Mouse (Mus musculus) liver, embryonic 14.5 days (tissue): ENCODE results near the gene Pygl. TPM values are rescaled to one million over a fixed set of nuclear protein-coding genes. Genes with fewer than 3 reads are reported as not detected.
A peak's percentile ranks its signal among the peaks of the same experiment; 100 is the strongest.

Source experiments
- ATAC-seq: fragments of 200-750 bp; cut with Nextera tagmentation; 2 replicates; pipeline ENCODE4 v1.8.0; 2017; ENCODE audit warnings: moderate number of reproducible peaks, mild to moderate bottlenecking, moderate library complexity; ENCODE audit not compliant: insufficient read depth
- DNase-seq, 3 experiments: peaks; one replicate each; pipeline ENCODE4 v3.0.0-alpha.2; 2012 to 2013; ENCODE audit warnings: low read depth in 3 of 3, low spot score in 3 of 3
- H3K27ac ChIP-seq: fragments of 300-500 bp; sonication (generic); 2 replicates; pipeline ENCODE4 v1.5.1; 2014; ENCODE audit warnings: moderate library complexity, mild to moderate bottlenecking, control low read depth, inconsistent platforms
- H3K27me3 ChIP-seq: fragments of 300-500 bp; sonication (generic); 2 replicates; pipeline ENCODE4 v1.6.1; 2014; ENCODE audit warnings: mild to moderate bottlenecking, low read length, moderate library complexity; ENCODE audit not compliant: control insufficient read depth, insufficient read depth
- H3K36me3 ChIP-seq: fragments of 300-500 bp; sonication (generic); replicated peaks from 2 replicates; pipeline ENCODE4 v1.6.1; 2014; ENCODE audit warnings: low read depth; ENCODE audit not compliant: control insufficient read depth, insufficient read depth
- H3K4me1 ChIP-seq, 2 experiments: fragments of 200-500 bp in 1 of 2; fragments of 300-500 bp in 1 of 2; sonication (generic) in 1 of 2; replicated peaks; 2 replicates each; pipeline ENCODE4 v1.6.1; 2012 to 2014; ENCODE audit warnings: antibody characterized with exemption in 1 of 2, inconsistent platforms in 1 of 2, low read length in 1 of 2; ENCODE audit not compliant: control insufficient read depth in 2 of 2, insufficient read depth in 2 of 2
- H3K4me2 ChIP-seq: fragments of 300-500 bp; sonication (generic); 2 replicates; pipeline ENCODE4 v1.6.1; 2014; ENCODE audit warnings: low read depth, mild to moderate bottlenecking, control low read depth, moderate library complexity
- H3K4me3 ChIP-seq, 2 experiments: fragments of 200-500 bp in 1 of 2; fragments of 300-500 bp in 1 of 2; sonication (generic) in 1 of 2; 2 replicates each; pipeline ENCODE4 v1.5.1; 2012 to 2014; ENCODE audit warnings: low read depth in 2 of 2, low read length in 2 of 2, mild to moderate bottlenecking in 2 of 2, control low read depth in 1 of 2, inconsistent platforms in 1 of 2, moderate library complexity in 1 of 2; ENCODE audit not compliant: insufficient read depth in 1 of 2
- H3K9ac ChIP-seq: fragments of 300-500 bp; sonication (generic); replicated peaks from 2 replicates; pipeline ENCODE4 v1.6.1; 2014; ENCODE audit warnings: mild to moderate bottlenecking, control low read depth, moderate library complexity
- H3K9me3 ChIP-seq: fragments of 300-500 bp; sonication (generic); 2 replicates; pipeline ENCODE4 v1.6.1; 2016; ENCODE audit warnings: low read length, mixed read lengths; ENCODE audit not compliant: control insufficient read depth
- CTCF ChIP-seq: IDR thresholded peaks from 2 replicates; pipeline ENCODE4 v1.5.1; 2016; ENCODE audit warnings: antibody characterized with exemption, low read depth, control low read depth
- EP300 ChIP-seq: IDR thresholded peaks from 2 replicates; pipeline ENCODE4 v1.6.1; 2016; ENCODE audit warnings: antibody characterized with exemption, low read depth
- WGBS: fragments of 180-500 bp; shearing (Covaris S2); extraction: QIAGEN DNeasy Blood & Tissue Kit; methylation state at CpG from one replicate; pipeline ENCODE4 v1.1.7; 2014; ENCODE audit not compliant: insufficient replicate concordance; 5-methylcytosine and 5-hydroxymethylcytosine counted together
- polyA plus RNA-seq, 2 experiments: library from polyadenylated mRNA; depleted of rRNA in 1 of 2; stranded (reverse) in 1 of 2; unstranded in 1 of 2; fragments of >200 nt; fragmentation: Nextera tagmentation in 1 of 2; extraction: Ambion mirVana in 1 of 2; gene quantifications; 2 replicates each; pipeline versions ENCODE4 v1.2.1 to v1.2.3; 2012 to 2014

Gene Pygl
- polyA plus RNA-seq, 2 experiments, result 29.5 to 47.9 TPM

GRCm38 (mm10) chr12:70204433-70204832 is 26.9 kb downstream of the Pygl start:
- no peaks in the 10 kb centered on the region for H3K27me3 ChIP-seq
- H3K9ac ChIP-seq, result no peak overlapping the region
- no peak overlapping the region for H3K4me2 ChIP-seq
- H3K27ac ChIP-seq, result no peak overlapping the region
- ATAC-seq (no peak), DNase-seq (no peak)
- no peaks in the 10 kb centered on the region; the same call in 1 of the 2 replicates for H3K36me3 ChIP-seq
- 65% methylated on average over 8 of the region's 8 CpGs for WGBS
- no peaks in the 10 kb centered on the region for H3K4me1 ChIP-seq
- H3K4me3 ChIP-seq, result no peak overlapping the region
- TF ChIP-seq CTCF (no peak), EP300 (no peak)
- H3K9me3 ChIP-seq, result no peaks in the 10 kb centered on the region

DNA sequence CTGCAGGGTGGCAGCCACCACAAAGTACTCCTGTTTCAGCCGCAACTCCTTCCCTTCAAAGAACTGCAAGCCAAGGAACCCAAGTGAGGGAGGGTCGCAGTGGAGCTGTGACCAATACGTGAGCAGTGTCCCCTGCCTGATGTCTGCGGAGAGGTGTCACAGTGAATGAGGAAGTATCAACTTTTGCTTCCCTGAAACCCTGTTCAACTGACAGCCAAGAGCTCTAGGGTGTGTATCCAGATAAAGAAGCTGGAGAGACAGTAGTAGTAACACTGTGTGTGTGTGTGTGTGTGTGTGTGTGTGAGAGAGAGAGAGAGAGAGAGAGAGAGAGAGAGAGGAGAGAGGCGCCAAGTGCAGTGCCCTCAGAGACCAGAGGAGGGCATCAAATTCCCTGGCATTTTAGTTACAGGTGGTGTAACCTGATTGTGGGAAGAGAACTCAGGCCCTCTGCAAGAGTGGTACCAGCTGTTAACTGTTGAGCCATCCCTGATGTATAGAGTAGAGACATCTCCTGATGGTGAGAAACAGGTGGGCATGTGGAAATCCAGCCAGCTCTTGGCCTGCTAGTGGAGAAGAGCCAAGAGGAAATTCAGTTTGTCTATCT is 29.3 kb downstream of the Pygl start:
- no peak for ATAC-seq
- no peak for TF ChIP-seq EP300
- peak; percentile 47 for TF ChIP-seq CTCF
- DNase-seq, result no peak
- WGBS, result 26% methylated on average over 5 of the region's 5 CpGs
- H3K36me3 ChIP-seq, result no peaks in the 10 kb centered on the region; the same call in 1 of the 2 replicates
- no peak overlapping the region for H3K9ac ChIP-seq
- H3K27me3 ChIP-seq, result no peaks in the 10 kb centered on the region
- H3K9me3 ChIP-seq, result no peaks in the 10 kb centered on the region
- H3K4me3 ChIP-seq, result no peak overlapping the region
- H3K27ac ChIP-seq, result no peak overlapping the region
- no peak overlapping the region for H3K4me2 ChIP-seq
- no peaks in the 10 kb centered on the region for H3K4me1 ChIP-seq

- no peak for ATAC-seq
- H3K9me3 ChIP-seq, result no peaks in the 10 kb centered on the region
- no peaks in the 10 kb centered on the region for H3K27me3 ChIP-seq
- WGBS, result 72% methylated on average over 5 of the region's 5 CpGs
- H3K9ac ChIP-seq, result no peak overlapping the region
- H3K4me3 ChIP-seq, result no peak overlapping the region
- no peaks in the 10 kb centered on the region for H3K4me1 ChIP-seq
- H3K27ac ChIP-seq, result no peak overlapping the region
- no peak for DNase-seq
- no peak for TF ChIP-seq CTCF
- no peak overlapping the region for H3K4me2 ChIP-seq
- H3K36me3 ChIP-seq, result no peaks in the 10 kb centered on the region; the same call in 1 of the 2 replicates
Observed at GRCm38 (mm10) chr12:70196341-70196740, 34.9 kb downstream of the Pygl start.

DNA sequence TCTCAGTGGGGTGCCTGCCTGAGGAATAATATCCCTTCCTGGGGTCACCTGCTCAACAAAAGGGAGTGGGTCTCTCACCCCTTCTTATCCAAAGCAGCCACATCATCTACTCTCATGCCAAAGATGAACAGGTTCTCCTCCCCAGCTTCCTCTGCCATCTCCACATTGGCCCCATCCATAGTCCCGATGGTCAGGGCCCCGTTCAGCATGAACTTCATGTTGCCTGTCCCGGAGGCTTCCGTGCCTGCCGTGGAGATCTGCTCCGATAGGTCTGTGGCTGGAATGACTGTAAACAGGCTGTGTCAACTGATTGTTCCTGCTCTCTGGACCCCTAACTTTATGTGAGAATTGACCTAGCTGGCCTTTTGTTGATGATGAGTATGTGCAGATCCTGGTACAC is 35.9 kb downstream of the Pygl start:
- H3K9me3 ChIP-seq, result no peaks in the 10 kb centered on the region
- no peaks in the 10 kb centered on the region for H3K27me3 ChIP-seq
- DNase-seq (no peak), ATAC-seq (no peak)
- WGBS, result 88% methylated on average over 6 of the region's 6 CpGs
- H3K4me1 ChIP-seq, result no peaks in the 10 kb centered on the region
- H3K9ac ChIP-seq, result no peak overlapping the region
- no peak overlapping the region for H3K27ac ChIP-seq
- H3K4me2 ChIP-seq, result no peak overlapping the region
- TF ChIP-seq CTCF (no peak), EP300 (no peak)
- H3K4me3 ChIP-seq, result no peak overlapping the region
- H3K36me3 ChIP-seq, result no peaks in the 10 kb centered on the region; the same call in 1 of the 2 replicates

- H3K36me3 ChIP-seq, result no peaks in the 10 kb centered on the region; the same call in 1 of the 2 replicates
- ATAC-seq, result no peak
- DNase-seq, result no peak
- no peak overlapping the region for H3K27ac ChIP-seq
- no peaks in the 10 kb centered on the region for H3K4me1 ChIP-seq
- no peak overlapping the region for H3K9ac ChIP-seq
- no peak overlapping the region for H3K4me3 ChIP-seq
- WGBS, result 33% methylated on average over 19 of the region's 19 CpGs
- TF ChIP-seq EP300 (no peak), CTCF (no peak)
- no peak overlapping the region for H3K4me2 ChIP-seq
- no peaks in the 10 kb centered on the region for H3K27me3 ChIP-seq
- H3K9me3 ChIP-seq, result no peaks in the 10 kb centered on the region
Observed at GRCm38 (mm10) chr12:70192267-70192727, 39.0 kb downstream of the Pygl start.
